Mouse (Mus musculus): ENCODE results near the gene Rasl10a.

- no peak for TF ChIP-seq CTCF (IDR thresholded peaks at IDR 0.05; ENCODE audit: low read depth)
- no peak for TF ChIP-seq EP300 (IDR thresholded peaks at IDR 0.05; ENCODE audit: low read depth)
Observed at GRCm38 (mm10) chr11:5055945-5056938, 1.7 kb upstream of the Rasl10a start.
